Mouse (Mus musculus) midbrain, postnatal 0 days (tissue): ENCODE measurements around the gene Bag3. TPM values are rescaled to one million over a fixed set of nuclear protein-coding genes. Genes with fewer than 3 reads are reported as not detected.
A peak's percentile ranks its signal among the peaks of the same experiment; 100 is the strongest.

Source experiments
- ATAC-seq: fragments of 200-750 bp; cut with Nextera tagmentation; 2 replicates; pipeline ENCODE4 v1.8.0; 2017; ENCODE audit warnings: moderate number of reproducible peaks, mild to moderate bottlenecking, moderate TSS enrichment, moderate library complexity; ENCODE audit not compliant: low FRiP score
- DNase-seq: peaks from one replicate; pipeline ENCODE4 v3.0.0-alpha.2; 2015; ENCODE audit warnings: low spot score
- H3K27ac ChIP-seq: fragments of 300-500 bp; sonication (generic); 2 replicates; pipeline ENCODE4 v1.5.1; 2014; ENCODE audit warnings: low read depth, mild to moderate bottlenecking, low read length, mixed read lengths
- H3K27me3 ChIP-seq: fragments of 300-500 bp; sonication (generic); 2 replicates; pipeline ENCODE4 v1.6.1; 2014; ENCODE audit warnings: low read length, control low read depth, mixed read lengths; ENCODE audit not compliant: insufficient read depth
- H3K36me3 ChIP-seq: fragments of 300-500 bp; sonication (generic); 2 replicates; pipeline ENCODE4 v1.6.1; 2014; ENCODE audit warnings: low read length, control low read depth, mixed read lengths; ENCODE audit not compliant: insufficient read depth
- H3K4me1 ChIP-seq: fragments of 300-500 bp; sonication (generic); 2 replicates; pipeline ENCODE4 v1.6.1; 2014; ENCODE audit warnings: mild to moderate bottlenecking, control low read depth, antibody characterized with exemption, low read length, mixed read lengths; ENCODE audit not compliant: insufficient read depth
- H3K4me2 ChIP-seq: fragments of 300-500 bp; sonication (generic); 2 replicates; pipeline ENCODE4 v1.6.1; 2014; ENCODE audit warnings: low read depth, mild to moderate bottlenecking, low read length, mixed read lengths; ENCODE audit not compliant: poor library complexity, severe bottlenecking
- H3K4me3 ChIP-seq: fragments of 300-500 bp; sonication (generic); 2 replicates; pipeline ENCODE4 v1.5.1; 2014; ENCODE audit warnings: low read depth, mild to moderate bottlenecking, low read length, moderate library complexity
- H3K9ac ChIP-seq: fragments of 300-500 bp; sonication (generic); replicated peaks from 2 replicates; pipeline ENCODE4 v1.6.1; 2014; ENCODE audit warnings: mild to moderate bottlenecking, low read length, moderate library complexity, mixed read lengths; ENCODE audit not compliant: poor library complexity, severe bottlenecking
- H3K9me3 ChIP-seq: fragments of 300-500 bp; sonication (generic); 2 replicates; pipeline ENCODE4 v1.6.1; 2016; ENCODE audit warnings: low read length, control low read depth
- CTCF ChIP-seq: IDR thresholded peaks from 2 replicates; pipeline ENCODE4 v1.5.1; 2016; ENCODE audit warnings: antibody characterized with exemption, mild to moderate bottlenecking
- WGBS: fragments of 180-500 bp; shearing (Covaris S2); extraction: QIAGEN DNeasy Blood & Tissue Kit; methylation state at CpG from one replicate; pipeline ENCODE4 v1.1.7; 2014; 5-methylcytosine and 5-hydroxymethylcytosine counted together
- polyA plus RNA-seq: library from polyadenylated mRNA; unstranded; fragments of >200 nt; fragmentation: Nextera tagmentation; extraction: Ambion mirVana; gene quantifications from 2 replicates; pipeline ENCODE4 v1.2.1, GENCODE M21; 2015
- total RNA-seq: library from RNA; depleted of rRNA; stranded (reverse); fragments of >200 nt; gene quantifications from 2 replicates; pipeline ENCODE4 v1.2.3, GENCODE M21; 2014

The Bag3 gene
- total and polyA plus RNA-seq, 2 experiments from 2014 or later = 3.7 to 4.9 TPM

DNA sequence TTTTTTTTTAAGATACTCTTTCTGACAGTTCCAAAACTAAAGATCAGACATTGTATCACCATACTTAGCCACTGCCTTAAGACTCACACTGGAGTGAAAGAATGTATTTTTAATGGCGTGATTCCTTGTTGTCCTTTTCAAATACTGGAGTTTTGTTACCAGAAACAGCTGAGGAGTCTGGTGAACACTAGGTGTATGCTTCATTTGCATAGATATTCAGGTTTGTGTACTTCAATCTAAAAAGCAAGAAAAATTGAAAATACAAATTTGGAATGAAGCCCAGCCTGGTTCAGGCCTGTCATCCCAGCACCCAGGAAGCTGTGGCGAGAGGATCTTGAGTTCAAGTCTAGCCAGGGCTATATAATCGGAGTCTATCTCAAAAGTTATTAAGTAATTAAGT lies 1.2 kb downstream of the Bag3 start:
- H3K4me2 ChIP-seq = no peak overlapping the region
- H3K4me3 ChIP-seq = peak overlapping the region; percentile 35; the same call in 1 of the 2 replicates
- H3K9me3 ChIP-seq = no peaks in the 10 kb centered on the region

DNA sequence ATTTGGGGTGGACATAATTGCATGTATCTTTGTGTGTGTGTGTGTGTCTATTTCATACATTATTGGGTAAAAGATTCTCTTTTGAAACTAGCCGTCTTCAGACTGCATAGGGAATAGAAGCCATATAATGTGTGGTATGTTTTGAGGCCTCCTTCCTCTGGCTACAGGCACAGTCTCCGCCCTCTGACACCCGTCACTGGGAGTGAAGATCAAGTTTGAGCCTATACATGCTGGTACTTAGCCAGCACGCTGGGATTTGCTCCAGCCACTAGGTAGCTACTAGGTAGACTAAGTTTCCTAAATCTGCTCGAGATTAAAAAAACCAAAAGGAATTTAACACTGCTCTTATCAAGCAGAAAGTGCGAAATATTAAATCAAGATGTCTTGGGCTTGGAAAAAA lies 3.2 kb downstream of the Bag3 start:
- H3K4me1 ChIP-seq = peaks cover 15% of the 10 kb centered on the region
- no peak for ATAC-seq

More for the DNA sequence above, 1.2 kb downstream of the Bag3 start:
- DNase-seq = no peak
- no peaks in the 10 kb centered on the region for H3K36me3 ChIP-seq
- H3K27ac ChIP-seq = no peak overlapping the region
- no peak overlapping the region for H3K9ac ChIP-seq
- H3K27me3 ChIP-seq = peaks cover 9% of the 10 kb centered on the region
- 87% methylated on average over 3 of the region's 3 CpGs for WGBS
- peaks cover 6% of the 10 kb centered on the region; the same call in 1 of the 2 replicates for H3K4me1 ChIP-seq
- no peak for ATAC-seq
- TF ChIP-seq CTCF = no peak

GRCm38 (mm10) chr7:128528596-128528995 lies 5.2 kb downstream of the Bag3 start:
- Histone ChIP-seq H3K4me3 (no peak overlapping the region), H3K4me2 (no peak overlapping the region), H3K9ac (no peak overlapping the region), H3K27ac (no peak overlapping the region), H3K27me3 (no peaks in the 10 kb centered on the region), H3K9me3 (no peaks in the 10 kb centered on the region), H3K36me3 (no peaks in the 10 kb centered on the region), H3K4me1 (peaks cover 20% of the 10 kb centered on the region)
- DNase-seq (no peak), ATAC-seq (no peak)
- TF ChIP-seq CTCF = no peak
- 84% methylated on average over 9 of the region's 9 CpGs for WGBS

More for the DNA sequence above, 3.2 kb downstream of the Bag3 start:
- no peaks in the 10 kb centered on the region for H3K36me3 ChIP-seq
- no peak for DNase-seq
- H3K4me2 ChIP-seq = no peak overlapping the region
- WGBS = 85% methylated on average over 6 of the region's 6 CpGs
- no peak overlapping the region for H3K4me3 ChIP-seq
- no peaks in the 10 kb centered on the region for H3K9me3 ChIP-seq
- no peak for TF ChIP-seq CTCF
- no peak overlapping the region for H3K9ac ChIP-seq
- no peak overlapping the region for H3K27ac ChIP-seq
- H3K27me3 ChIP-seq = peaks cover 9% of the 10 kb centered on the region

GRCm38 (mm10) chr7:128529126-128529525 lies 5.7 kb downstream of the Bag3 start:
- TF ChIP-seq CTCF = no peak
- 57% methylated on average over 6 of the region's 6 CpGs for WGBS
- Histone ChIP-seq H3K36me3 (no peaks in the 10 kb centered on the region), H3K9ac (no peak overlapping the region), H3K9me3 (no peaks in the 10 kb centered on the region), H3K27ac (no peak overlapping the region), H3K4me1 (peaks cover 20% of the 10 kb centered on the region), H3K4me2 (no peak overlapping the region), H3K4me3 (no peak overlapping the region), H3K27me3 (no peaks in the 10 kb centered on the region)
- DNase-seq = no peak
- no peak for ATAC-seq

DNA sequence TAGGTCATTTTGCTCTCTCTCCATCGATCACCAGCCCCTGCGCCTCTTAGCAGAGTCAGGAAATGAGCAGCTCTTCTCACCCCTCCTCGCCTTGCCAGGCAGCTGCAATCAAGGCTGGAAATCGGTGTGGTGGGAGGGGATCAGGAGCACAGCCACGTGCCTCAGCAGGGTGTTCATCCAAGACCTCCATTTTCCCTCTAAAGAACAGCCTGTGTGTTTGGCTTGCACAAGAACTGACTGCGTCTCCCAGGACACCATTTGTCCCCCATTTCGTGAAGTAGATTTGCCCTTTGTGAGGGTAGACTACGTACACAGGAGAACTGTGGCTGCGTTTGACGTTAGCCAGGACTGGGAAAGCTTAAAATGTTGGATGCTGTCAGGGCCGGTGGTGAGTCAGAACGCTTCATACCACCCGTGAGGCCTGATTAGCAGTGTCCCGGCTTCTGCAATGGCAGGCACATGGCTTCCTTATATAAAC lies 6.2 kb downstream of the Bag3 start:
- peak overlapping the region; percentile 47 for H3K27ac ChIP-seq
- no peak overlapping the region for H3K4me3 ChIP-seq
- no peak overlapping the region for H3K4me2 ChIP-seq
- H3K9me3 ChIP-seq = no peaks in the 10 kb centered on the region
- no peak overlapping the region for H3K9ac ChIP-seq
- DNase-seq (peak; percentile 63), ATAC-seq (0 out of 2 replicates have a peak, but pooled peaks have one; percentile 27)
- TF ChIP-seq CTCF = no peak
- H3K36me3 ChIP-seq = no peaks in the 10 kb centered on the region
- no peaks in the 10 kb centered on the region for H3K27me3 ChIP-seq
- 31% methylated on average over 14 of the region's 14 CpGs for WGBS
- peaks cover 20% of the 10 kb centered on the region for H3K4me1 ChIP-seq

DNA sequence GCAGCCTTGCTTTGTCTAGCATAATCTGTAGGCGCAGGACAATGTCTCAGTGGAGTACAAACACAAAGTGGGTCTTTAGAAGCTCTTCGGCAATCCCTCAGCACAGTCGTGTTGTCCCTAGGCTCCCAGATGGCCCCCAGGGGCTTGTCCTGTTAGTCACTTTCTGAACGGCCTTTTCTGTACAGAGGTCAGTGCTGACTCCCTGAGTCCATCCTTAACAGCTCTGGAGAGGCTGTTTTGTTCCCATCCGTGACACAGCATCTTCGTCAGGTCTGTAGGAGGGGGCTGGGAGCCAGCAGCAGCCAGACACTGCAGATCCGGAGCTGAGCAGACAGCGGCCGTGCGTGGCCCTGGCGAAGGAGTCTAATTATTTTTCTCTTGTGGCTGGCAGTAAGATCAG lies 7.6 kb downstream of the Bag3 start:
- no peaks in the 10 kb centered on the region for H3K9me3 ChIP-seq
- DNase-seq (peak; percentile 59), ATAC-seq (peak; percentile 60)
- H3K27ac ChIP-seq = peak overlapping the region; percentile 63
- peak overlapping the region; percentile 18 for H3K4me2 ChIP-seq
- H3K4me3 ChIP-seq = no peak overlapping the region
- no peaks in the 10 kb centered on the region for H3K27me3 ChIP-seq
- H3K4me1 ChIP-seq = peaks cover 32% of the 10 kb centered on the region
- H3K36me3 ChIP-seq = no peaks in the 10 kb centered on the region
- peak overlapping the region; percentile 52; the same call in 1 of the 2 replicates for H3K9ac ChIP-seq
- no peak for TF ChIP-seq CTCF
- WGBS = 9% methylated on average over 11 of the region's 11 CpGs
